Mouse (Mus musculus): ENCODE data around the gene Gzmk.

The Gzmk gene

GRCm38 (mm10) chr13:113202184-113202583 lies 23.5 kb downstream of the Gzmk start:
- no peak for DNase-seq (ENCODE audit: low read depth, low spot score)

- no peak for DNase-seq (ENCODE audit: low read depth, low spot score)
Measured at GRCm38 (mm10) chr13:113201631-113202030, 24.1 kb downstream of the Gzmk start.

GRCm38 (mm10) chr13:113200726-113201125 lies 25.0 kb downstream of the Gzmk start:
- no peak for DNase-seq (ENCODE audit: low read depth, low spot score)

GRCm38 (mm10) chr13:113199331-113199730 lies 26.4 kb downstream of the Gzmk start:
- DNase-seq (ENCODE audit: low read depth, low spot score): peak; percentile 14

GRCm38 (mm10) chr13:113197872-113198502 lies 27.7 kb downstream of the Gzmk start:
- DNase-seq (ENCODE audit: low read depth, low spot score): no peak

GRCm38 (mm10) chr13:113196808-113197674 lies 28.7 kb downstream of the Gzmk start:
- DNase-seq (ENCODE audit: low read depth, low spot score): no peak

GRCm38 (mm10) chr13:113183720-113184119 lies 42.0 kb downstream of the Gzmk start:
- no peak for DNase-seq (ENCODE audit: low read depth, low spot score)

GRCm38 (mm10) chr13:113183310-113183709 lies 42.4 kb downstream of the Gzmk start:
- DNase-seq (ENCODE audit: low read depth, low spot score): no peak

GRCm38 (mm10) chr13:113174162-113174561 lies 51.5 kb downstream of the Gzmk start:
- no peak for DNase-seq (ENCODE audit: low read depth, low spot score)

- DNase-seq (ENCODE audit: low read depth, low spot score): no peak
Measured at GRCm38 (mm10) chr13:113170256-113170655, 55.5 kb downstream of the Gzmk start.

- no peak for DNase-seq (ENCODE audit: low read depth, low spot score)
Measured at GRCm38 (mm10) chr13:113168018-113168534, 57.6 kb downstream of the Gzmk start.

- no peak for DNase-seq (ENCODE audit: low read depth, low spot score)
Measured at GRCm38 (mm10) chr13:113164252-113165005, 61.3 kb downstream of the Gzmk start.

- DNase-seq (ENCODE audit: low read depth, low spot score): peak; percentile 48
Measured at GRCm38 (mm10) chr13:113151556-113151955, 74.2 kb downstream of the Gzmk start.

GRCm38 (mm10) chr13:113139597-113139996 lies 86.1 kb downstream of the Gzmk start:
- DNase-seq (ENCODE audit: low read depth, low spot score): no peak

GRCm38 (mm10) chr13:113129974-113130373 lies 95.7 kb downstream of the Gzmk start:
- no peak for DNase-seq (ENCODE audit: low read depth, low spot score)
